Comparison of ENCODE assay signal across 8 mouse cellular contexts in the genomic region with DNA sequence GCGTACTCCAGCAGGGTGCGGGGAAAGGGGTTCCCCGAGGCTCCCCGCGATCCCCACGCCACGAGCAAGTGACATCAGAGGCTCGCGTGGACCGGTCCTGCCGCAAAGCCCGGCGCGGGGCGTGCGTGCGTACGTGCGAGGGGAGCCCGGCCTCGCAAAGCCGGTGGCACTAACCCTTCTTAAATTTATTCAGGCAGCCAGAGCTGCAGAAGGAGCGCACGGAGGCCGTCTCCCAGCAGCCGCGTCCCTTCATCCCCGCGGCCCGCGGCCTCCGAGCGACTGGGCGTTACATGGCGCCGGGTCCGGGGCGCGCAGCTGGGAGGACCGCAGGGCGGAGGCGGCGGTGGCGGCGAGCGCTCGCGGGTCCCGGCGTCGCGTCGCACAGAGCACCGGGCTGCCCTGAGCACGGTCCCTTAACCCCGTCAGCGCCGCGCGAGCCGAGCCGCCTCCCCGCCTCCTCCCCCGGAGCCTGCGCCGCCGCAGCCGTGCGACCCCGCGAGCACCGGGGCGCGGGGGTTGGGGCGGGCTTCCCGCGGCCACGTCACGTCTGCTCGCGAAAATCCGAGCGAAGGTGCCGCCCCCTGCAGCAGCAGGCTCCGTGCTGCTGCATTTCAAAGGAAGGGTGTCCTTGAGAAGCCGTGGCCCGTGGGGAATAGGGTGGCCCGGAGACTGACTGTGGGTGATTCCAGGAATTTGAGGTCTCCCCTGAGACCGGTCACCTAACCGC.
DNase-seq lines count a peak whose midpoint lies in the region; ATAC-seq and TF ChIP-seq lines count a peak whose summit lies in the region.

No protein-coding gene starts in this region.

- no peak for TF ChIP-seq POLR2A in limb, embryonic 14.5 days (IDR thresholded peaks at IDR 0.05; ENCODE audit: borderline replicate concordance, extremely low read depth, insufficient read depth, insufficient read length)

- under 1% methylated on average over 90 of the region's 90 CpGs for WGBS in heart, embryonic 15.5 days
- under 1% methylated on average over 68 of the region's 90 CpGs for WGBS in limb, embryonic 14.5 days

- peak overlapping the region; percentile 52 for H3K9ac ChIP-seq in heart, embryonic 15.5 days
- peak overlapping the region; percentile 66 for H3K9ac ChIP-seq in limb, embryonic 14.5 days (ENCODE audit: low read depth, low read length, severe bottlenecking)

- H3K27ac ChIP-seq in heart, embryonic 15.5 days: no peak overlapping the region
- H3K27ac ChIP-seq in limb, embryonic 14.5 days (replicated peaks; ENCODE audit: low read depth, low read length): no peak overlapping the region

- no peaks in the 10 kb centered on the region for H3K9me3 ChIP-seq in heart, embryonic 15.5 days (replicated peaks)
- no peaks in the 10 kb centered on the region for H3K9me3 ChIP-seq in limb, embryonic 14.5 days (ENCODE audit: control insufficient read depth, low read length)

- no peaks in the 10 kb centered on the region for H3K36me3 ChIP-seq in heart, embryonic 15.5 days
- no peaks in the 10 kb centered on the region for H3K36me3 ChIP-seq in limb, embryonic 14.5 days (ENCODE audit: control insufficient read depth, insufficient read depth, low read length)

- peaks cover 65% of the 10 kb centered on the region for H3K27me3 ChIP-seq in heart, embryonic 15.5 days
- peaks cover 9% of the 10 kb centered on the region for H3K27me3 ChIP-seq in limb, embryonic 14.5 days (ENCODE audit: control insufficient read depth, insufficient read depth, low read length)

- peak overlapping the region; percentile 95 for H3K4me2 ChIP-seq in heart, embryonic 15.5 days
- peak overlapping the region; percentile 95 for H3K4me2 ChIP-seq in limb, embryonic 14.5 days (replicated peaks; ENCODE audit: low read depth, low read length, severe bottlenecking)

- H3K4me1 ChIP-seq in heart, embryonic 15.5 days (replicated peaks): peaks cover 9% of the 10 kb centered on the region
- H3K4me1 ChIP-seq in limb, embryonic 14.5 days (ENCODE audit: control insufficient read depth, insufficient read depth, low read length): no peaks in the 10 kb centered on the region; the same call in 1 of the 2 replicates

- peak; percentile 59 for DNase-seq in adrenal gland, adult 2 months
- no peak for DNase-seq in adrenal gland, adult 8-10 months
- DNase-seq in right cerebral cortex, adult 18-20 months: peak; percentile 70
- DNase-seq in right cerebral cortex, postnatal 36 days (ENCODE audit: low spot score in 2 of 2): no peak
- DNase-seq in limb, embryonic 14.5 days (ENCODE audit: low spot score): peak; percentile 8
- DNase-seq in right cerebral cortex, postnatal 10 days (ENCODE audit: low spot score in 2 of 2): peak; percentile 57 to 69
- no peak for DNase-seq in ovary, postnatal 10 days (ENCODE audit: low spot score)

- peak overlapping the region; percentile 58 for H3K4me3 ChIP-seq in heart, embryonic 15.5 days
- H3K4me3 ChIP-seq in limb, embryonic 14.5 days (replicated peaks; ENCODE audit: low read length): peak overlapping the region; percentile 58

- no peak; the same call in 1 of the 2 replicates for ATAC-seq in heart, embryonic 15.5 days (replicated peaks; ENCODE audit: insufficient number of reproducible peaks, insufficient read depth, low FRiP score, low read depth)
- ATAC-seq in limb, embryonic 14.5 days (ENCODE audit: low FRiP score, low read depth): 0 out of 2 replicates have a peak, but pooled peaks have one; percentile 47

Comparison
In these comparisons a context has a peak if more than half of its experiments do, and no peak if none do; other contexts are left out.
1. DNase-seq: peak in adrenal gland, adult 2 months (single experiment), right cerebral cortex, adult 18-20 months (single experiment), limb, embryonic 14.5 days (single experiment) and right cerebral cortex, postnatal 10 days (2 of 2); none in adrenal gland, adult 8-10 months (single experiment), right cerebral cortex, postnatal 36 days (0 of 2) and ovary, postnatal 10 days (single experiment).